Mouse (Mus musculus) urinary bladder, postnatal 25 days (tissue): ENCODE results near the gene Olfr78.

Experiments used
- DNase-seq: peaks from one replicate; pipeline ENCODE4 v3.0.0; 2022; ENCODE audit warnings: low spot score

Gene Olfr78

GRCm38 (mm10) chr7:102759266-102759665 lies at the start of gene Olfr78, which contains the start of gene Olfr560:
TSS of gene Olfr78 (minus strand) at chr7:102759471.
TSS of gene Olfr560 (minus strand) at chr7:102759366.
- DNase-seq, result no peak

GRCm38 (mm10) chr7:102803180-102803579 lies 43.9 kb upstream of the Olfr78 start, which contains the start of gene Olfr564:
TSS of gene Olfr564 (plus strand) at chr7:102803480.
- no peak for DNase-seq

- DNase-seq, result no peak
Measured at GRCm38 (mm10) chr7:102770921-102771320, 11.7 kb upstream of the Olfr78 start, which contains the start of gene Olfr561. TSS of gene Olfr561 (plus strand) at chr7:102771221.

DNA sequence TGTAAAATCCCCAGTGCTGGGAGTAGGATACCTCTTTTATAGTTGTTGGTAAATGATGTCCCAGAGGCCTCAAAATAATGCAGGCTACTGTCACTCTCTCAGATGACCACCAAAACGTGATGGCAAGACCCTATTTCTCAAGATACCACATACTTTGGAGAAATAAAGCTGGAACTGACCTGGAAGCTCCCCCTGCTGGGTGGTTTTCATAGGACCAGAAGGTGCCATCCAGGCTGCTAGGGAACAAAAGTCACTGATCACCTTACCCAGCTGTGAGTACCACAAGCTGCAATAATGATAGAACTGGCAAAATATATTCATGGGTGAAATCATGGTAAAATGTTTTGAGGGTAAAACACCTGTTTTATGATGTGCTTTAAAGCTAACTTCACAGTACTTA lies 7.2 kb downstream of the Olfr78 start:
- peak; percentile 11 for DNase-seq

DNA sequence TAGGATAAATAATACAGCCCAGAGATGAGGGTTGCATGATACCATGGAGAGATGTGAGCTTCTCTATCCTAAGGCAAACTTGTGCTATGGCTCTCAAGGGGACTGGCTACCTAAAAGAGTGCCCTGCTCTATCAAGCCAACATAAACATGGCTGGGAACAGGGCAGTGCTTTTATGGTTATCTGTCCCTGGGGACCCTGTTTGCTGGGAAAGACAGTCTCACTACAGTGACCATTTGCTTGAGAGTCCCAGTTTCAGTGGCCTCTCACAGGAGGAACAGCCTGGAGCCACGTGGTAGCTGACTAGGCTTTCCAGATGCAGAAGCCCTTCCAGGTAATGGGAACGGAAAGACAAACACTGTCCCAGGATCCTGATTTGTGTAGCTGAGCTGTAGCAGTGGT lies 21.6 kb downstream of the Olfr78 start:
- DNase-seq, result no peak

GRCm38 (mm10) chr7:102733793-102734192 lies 25.5 kb downstream of the Olfr78 start:
- DNase-seq, result no peak

DNA sequence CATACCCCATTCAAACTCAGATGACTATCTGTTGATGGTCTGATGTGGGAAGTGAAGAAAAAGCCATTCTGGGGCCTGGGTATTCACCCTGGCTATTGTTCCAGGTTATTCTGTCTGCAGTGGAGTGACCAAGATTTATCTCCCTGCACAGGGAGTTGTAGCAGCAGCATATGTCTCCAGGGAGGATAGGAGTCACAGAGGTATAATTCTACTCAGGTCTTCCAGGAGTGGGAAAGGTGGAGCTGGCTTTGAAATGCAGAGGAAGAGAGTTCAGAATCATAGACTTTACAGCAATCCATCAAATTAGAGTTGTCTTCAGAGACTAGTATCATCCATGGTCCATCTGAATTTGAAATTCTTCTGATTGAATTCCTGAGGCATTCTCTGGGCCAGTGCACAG lies 31.9 kb downstream of the Olfr78 start, which contains the start of gene Olfr559:
TSS of gene Olfr559 (minus strand) at position 101 of the 400 bp plus-strand sequence.
- no peak for DNase-seq

- no peak for DNase-seq
Measured at GRCm38 (mm10) chr7:102718970-102719369, 40.3 kb downstream of the Olfr78 start, which contains the start of gene Olfr33. TSS of gene Olfr33 (minus strand) at chr7:102719070.

GRCm38 (mm10) chr7:102701915-102702314 lies 57.4 kb downstream of the Olfr78 start, which contains the start of gene Olfr558:
TSS of gene Olfr558 (plus strand) at chr7:102702215.
- DNase-seq, result no peak

GRCm38 (mm10) chr7:102698461-102698860 lies 60.8 kb downstream of the Olfr78 start:
- no peak for DNase-seq

DNA sequence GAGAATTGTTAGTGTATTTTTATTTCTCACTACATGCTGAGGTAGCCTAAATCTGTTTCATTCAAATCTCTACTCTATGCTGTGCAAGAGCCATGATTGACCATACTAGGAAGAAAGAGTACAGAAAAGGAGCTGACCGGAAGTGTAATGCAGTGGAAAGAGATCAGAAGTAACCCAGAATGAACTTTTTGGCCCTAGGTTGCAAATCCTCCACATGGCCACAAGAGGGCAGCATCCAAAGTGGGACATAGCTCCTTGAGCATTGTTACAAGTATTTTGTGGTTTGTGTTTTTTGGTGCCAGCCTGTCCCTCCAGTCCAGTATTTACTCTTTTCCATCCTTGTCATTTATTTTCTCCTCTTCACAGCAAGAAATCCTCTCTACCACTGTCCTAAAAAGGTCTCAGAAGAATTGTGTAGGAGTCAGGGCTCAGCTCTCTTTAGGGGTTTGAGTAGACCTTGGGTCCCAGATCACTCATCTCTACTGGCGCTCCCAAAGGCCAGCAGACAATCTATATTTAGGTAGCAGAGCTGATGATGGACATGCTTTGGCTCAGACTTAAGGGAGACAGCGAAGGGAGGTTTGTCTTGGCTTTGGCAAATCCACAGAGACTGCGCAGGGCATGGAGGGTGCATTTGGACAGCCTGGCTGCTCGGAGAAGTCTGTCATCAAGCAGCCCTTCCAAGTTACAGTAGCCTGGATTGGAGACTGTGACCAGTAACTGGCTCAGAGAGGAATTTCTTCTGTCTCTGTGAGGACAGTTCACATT lies 63.7 kb downstream of the Olfr78 start, which contains the start of gene Olfr557:
TSS of gene Olfr557 (plus strand) at position 553 of the 768 bp plus-strand sequence.
- peak; percentile 46 for DNase-seq
